Mouse (Mus musculus): ENCODE results near the gene Med18.

The Med18 gene

GRCm38 (mm10) chr4:132463430-132464254 lies at the start of gene Med18:
Med18 (minus strand) TSS chr4:132463921.
- DNase-seq (ENCODE audit: low spot score), result peak; percentile 79

GRCm38 (mm10) chr4:132512080-132512479 lies 48.4 kb upstream of the Med18 start:
- no peak for DNase-seq (ENCODE audit: low spot score)

GRCm38 (mm10) chr4:132510352-132510798 lies 46.7 kb upstream of the Med18 start, which contains the start of gene Sesn2:
Sesn2 (minus strand) TSS chr4:132510501.
- peak; percentile 94 for DNase-seq (ENCODE audit: low spot score)

- DNase-seq (ENCODE audit: low spot score), result peak; percentile 61
These were observed 46.0 kb upstream of the Med18 start for GRCm38 (mm10) chr4:132509621-132510296.

GRCm38 (mm10) chr4:132507210-132507609 lies 43.5 kb upstream of the Med18 start:
- no peak for DNase-seq (ENCODE audit: low spot score)

- no peak for DNase-seq (ENCODE audit: low spot score)
These were observed 42.5 kb upstream of the Med18 start for GRCm38 (mm10) chr4:132506250-132506649.

GRCm38 (mm10) chr4:132505800-132506199 lies 42.1 kb upstream of the Med18 start:
- DNase-seq (ENCODE audit: low spot score), result no peak

GRCm38 (mm10) chr4:132505034-132505738 lies 41.5 kb upstream of the Med18 start:
- DNase-seq (ENCODE audit: low spot score), result no peak

- DNase-seq (ENCODE audit: low spot score), result no peak
These were observed 39.6 kb upstream of the Med18 start for GRCm38 (mm10) chr4:132503344-132503743.

- no peak for DNase-seq (ENCODE audit: low spot score)
These were observed 37.9 kb upstream of the Med18 start for GRCm38 (mm10) chr4:132501639-132502038.

- no peak for DNase-seq (ENCODE audit: low spot score)
These were observed 30.7 kb upstream of the Med18 start for GRCm38 (mm10) chr4:132494271-132494918.

- no peak for DNase-seq (ENCODE audit: low spot score)
These were observed 28.7 kb upstream of the Med18 start for GRCm38 (mm10) chr4:132492178-132493060.

- no peak for DNase-seq (ENCODE audit: low spot score)
These were observed 28.0 kb upstream of the Med18 start for GRCm38 (mm10) chr4:132491748-132492147.

GRCm38 (mm10) chr4:132491057-132491456 lies 27.3 kb upstream of the Med18 start:
- DNase-seq (ENCODE audit: low spot score), result no peak

GRCm38 (mm10) chr4:132490273-132491010 lies 26.7 kb upstream of the Med18 start:
- no peak for DNase-seq (ENCODE audit: low spot score)

GRCm38 (mm10) chr4:132488976-132489375 lies 25.3 kb upstream of the Med18 start:
- DNase-seq (ENCODE audit: low spot score), result no peak

- DNase-seq (ENCODE audit: low spot score), result no peak
These were observed 24.8 kb upstream of the Med18 start for GRCm38 (mm10) chr4:132488521-132488920.

GRCm38 (mm10) chr4:132484820-132485219 lies 21.1 kb upstream of the Med18 start:
- DNase-seq (ENCODE audit: low spot score), result no peak

GRCm38 (mm10) chr4:132484231-132484630 lies 20.5 kb upstream of the Med18 start:
- no peak for DNase-seq (ENCODE audit: low spot score)

- no peak for DNase-seq (ENCODE audit: low spot score)
These were observed 19.4 kb upstream of the Med18 start for GRCm38 (mm10) chr4:132482956-132483608.

Measured in ovary, postnatal 14 days (tissue).